Mouse (Mus musculus) intestine, embryonic 14.5 days (tissue): ENCODE data around the gene Mturn. TPM values are rescaled to one million over a fixed set of nuclear protein-coding genes. Genes with fewer than 3 reads are reported as not detected.

ENCODE experiments used
- ATAC-seq: fragments of 200-750 bp; cut with Nextera tagmentation; replicated peaks from 2 replicates; pipeline ENCODE4 v1.8.0; 2017; ENCODE audit warnings: low read depth, moderate number of reproducible peaks, moderate TSS enrichment, moderate library complexity; ENCODE audit not compliant: low FRiP score, low TSS enrichment
- DNase-seq: peaks from one replicate; pipeline ENCODE4 v3.0.0-alpha.2; 2018; ENCODE audit warnings: low spot score
- H3K27ac ChIP-seq: fragments of 300-500 bp; sonication (generic); 2 replicates; pipeline ENCODE4 v1.5.1; 2014; ENCODE audit warnings: low read depth, mild to moderate bottlenecking, control low read depth
- H3K27me3 ChIP-seq: fragments of 300-500 bp; sonication (generic); replicated peaks from 2 replicates; pipeline ENCODE4 v1.6.1; 2014; ENCODE audit warnings: low read length, control low read depth; ENCODE audit not compliant: control insufficient read depth, insufficient read depth
- H3K36me3 ChIP-seq: fragments of 300-500 bp; sonication (generic); 2 replicates; pipeline ENCODE4 v1.6.1; 2014; ENCODE audit warnings: low read length, control low read depth; ENCODE audit not compliant: control insufficient read depth, insufficient read depth
- H3K4me1 ChIP-seq: fragments of 300-500 bp; sonication (generic); replicated peaks from 2 replicates; pipeline ENCODE4 v1.6.1; 2014; ENCODE audit warnings: low read length, control low read depth, mixed read lengths; ENCODE audit not compliant: control insufficient read depth, insufficient read depth
- H3K4me2 ChIP-seq: fragments of 300-500 bp; sonication (generic); 2 replicates; pipeline ENCODE4 v1.6.1; 2014; ENCODE audit warnings: low read length
- H3K4me3 ChIP-seq: fragments of 300-500 bp; sonication (generic); 2 replicates; pipeline ENCODE4 v1.5.1; 2014; ENCODE audit warnings: low read depth, low read length, control low read depth, mixed read lengths
- H3K9ac ChIP-seq: fragments of 300-500 bp; sonication (generic); 2 replicates; pipeline ENCODE4 v1.6.1; 2014; ENCODE audit warnings: mild to moderate bottlenecking, low read length
- H3K9me3 ChIP-seq: fragments of 300-500 bp; sonication (generic); 2 replicates; pipeline ENCODE4 v1.6.1; 2016; ENCODE audit warnings: low read length, control low read depth; ENCODE audit not compliant: control insufficient read depth
- WGBS: fragments of 180-500 bp; shearing (Covaris S2); extraction: QIAGEN DNeasy Blood & Tissue Kit; methylation state at CpG from one replicate; pipeline ENCODE4 v1.1.7; 2014; 5-methylcytosine and 5-hydroxymethylcytosine counted together
- polyA plus RNA-seq: library from polyadenylated mRNA; unstranded; fragments of >200 nt; fragmentation: Nextera tagmentation; extraction: Ambion mirVana; gene quantifications from 2 replicates; pipeline ENCODE4 v1.2.1, GENCODE M21; 2014

Mturn gene
- polyA plus RNA-seq = 9.9 and 10.4 TPM in 2 replicates

GRCm38 (mm10) chr6:54680891-54681745, at the start of gene Mturn:
Mturn (plus strand) TSS chr6:54681624.
- H3K9me3 ChIP-seq = no peaks in the 10 kb centered on the region
- H3K4me1 ChIP-seq = peaks cover 6% of the 10 kb centered on the region
- peak within 1 kb of the TSS; percentile 75 for H3K4me3 ChIP-seq
- ATAC-seq (peak; percentile 99), DNase-seq (peak; percentile 98)
- 3% methylated on average over 39 of the region's 48 CpGs for WGBS
- H3K36me3 ChIP-seq = no peaks in the 10 kb centered on the region
- 0 out of 2 replicates have a peak within 1 kb of the TSS, but pooled peaks have one; percentile 34 for H3K27ac ChIP-seq
- peak within 1 kb of the TSS; percentile 91 for H3K4me2 ChIP-seq
- peak within 1 kb of the TSS; percentile 49 for H3K9ac ChIP-seq
- H3K27me3 ChIP-seq = peaks cover 19% of the 10 kb centered on the region; the same call in 1 of the 2 replicates

- peaks cover 27% of the 10 kb centered on the region for H3K36me3 ChIP-seq
- H3K4me1 ChIP-seq = no peaks in the 10 kb centered on the region
- no peak overlapping the region for H3K9ac ChIP-seq
- H3K27me3 ChIP-seq = no peaks in the 10 kb centered on the region
- no peak for ATAC-seq
- no peak for DNase-seq
- WGBS = 95% methylated on average over 3 of the region's 3 CpGs
- H3K4me3 ChIP-seq = no peak overlapping the region
- H3K9me3 ChIP-seq = no peaks in the 10 kb centered on the region
- H3K27ac ChIP-seq = no peak overlapping the region
- H3K4me2 ChIP-seq = no peak overlapping the region
Observed at GRCm38 (mm10) chr6:54639877-54640276, 41.5 kb upstream of the Mturn start.

GRCm38 (mm10) chr6:54641953-54642352, 39.5 kb upstream of the Mturn start:
- 92% methylated on average over 2 of the region's 2 CpGs for WGBS
- H3K36me3 ChIP-seq = peaks cover 17% of the 10 kb centered on the region; the same call in 1 of the 2 replicates
- H3K4me3 ChIP-seq = no peak overlapping the region
- DNase-seq (no peak), ATAC-seq (no peak)
- H3K4me2 ChIP-seq = no peak overlapping the region
- no peak overlapping the region for H3K27ac ChIP-seq
- H3K27me3 ChIP-seq = no peaks in the 10 kb centered on the region
- H3K9me3 ChIP-seq = no peaks in the 10 kb centered on the region
- no peaks in the 10 kb centered on the region for H3K4me1 ChIP-seq
- no peak overlapping the region for H3K9ac ChIP-seq

- ATAC-seq = no peak
Observed at GRCm38 (mm10) chr6:54643181-54643580, 38.2 kb upstream of the Mturn start.

GRCm38 (mm10) chr6:54655471-54656095, 25.8 kb upstream of the Mturn start:
- DNase-seq = no peak
- 68% methylated on average over 11 of the region's 11 CpGs for WGBS
- no peaks in the 10 kb centered on the region for H3K9me3 ChIP-seq

More at GRCm38 (mm10) chr6:54643181-54643580, 38.2 kb upstream of the Mturn start:
- H3K9me3 ChIP-seq = no peaks in the 10 kb centered on the region
- no peaks in the 10 kb centered on the region for H3K27me3 ChIP-seq
- H3K27ac ChIP-seq = no peak overlapping the region
- peaks cover 17% of the 10 kb centered on the region; the same call in 1 of the 2 replicates for H3K36me3 ChIP-seq
- H3K9ac ChIP-seq = no peak overlapping the region
- no peak for DNase-seq
- H3K4me1 ChIP-seq = no peaks in the 10 kb centered on the region
- H3K4me3 ChIP-seq = no peak overlapping the region
- no peak overlapping the region for H3K4me2 ChIP-seq
- 79% methylated on average over 4 of the region's 4 CpGs for whole genome bisulfite sequencing

GRCm38 (mm10) chr6:54657861-54658260, 23.6 kb upstream of the Mturn start:
- H3K27ac ChIP-seq = no peak overlapping the region
- no peaks in the 10 kb centered on the region for H3K4me1 ChIP-seq
- DNase-seq (no peak), ATAC-seq (no peak)
- H3K9ac ChIP-seq = no peak overlapping the region
- WGBS = 71% methylated on average over 6 of the region's 6 CpGs
- no peaks in the 10 kb centered on the region for H3K36me3 ChIP-seq
- H3K9me3 ChIP-seq = no peaks in the 10 kb centered on the region
- no peaks in the 10 kb centered on the region for H3K27me3 ChIP-seq
- H3K4me3 ChIP-seq = no peak overlapping the region
- no peak overlapping the region for H3K4me2 ChIP-seq

More at GRCm38 (mm10) chr6:54655471-54656095, 25.8 kb upstream of the Mturn start:
- Histone ChIP-seq H3K27me3 (no peaks in the 10 kb centered on the region), H3K36me3 (no peaks in the 10 kb centered on the region), H3K27ac (no peak overlapping the region), H3K9ac (no peak overlapping the region), H3K4me3 (no peak overlapping the region), H3K4me2 (no peak overlapping the region), H3K4me1 (0 out of 2 replicates have a peak, but pooled peaks cover 7% of the 10 kb centered on the region)
- ATAC-seq = no peak

- no peak for ATAC-seq
- H3K4me3 ChIP-seq = no peak overlapping the region
- WGBS = 90% methylated on average over 6 of the region's 6 CpGs
Observed at GRCm38 (mm10) chr6:54669868-54670267, 11.6 kb upstream of the Mturn start.

GRCm38 (mm10) chr6:54672901-54673300, 8.5 kb upstream of the Mturn start:
- Histone ChIP-seq H3K27me3 (no peaks in the 10 kb centered on the region), H3K9ac (no peak overlapping the region), H3K4me3 (no peak overlapping the region), H3K4me2 (no peak overlapping the region), H3K4me1 (no peaks in the 10 kb centered on the region), H3K9me3 (0 out of 2 replicates have a peak, but pooled peaks cover 3% of the 10 kb centered on the region), H3K27ac (no peak overlapping the region), H3K36me3 (no peaks in the 10 kb centered on the region)
- no peak for DNase-seq
- WGBS = 59% methylated on average over 5 of the region's 5 CpGs
- no peak for ATAC-seq

More at GRCm38 (mm10) chr6:54669868-54670267, 11.6 kb upstream of the Mturn start:
- DNase-seq = no peak
- Histone ChIP-seq H3K4me2 (no peak overlapping the region), H3K4me1 (no peaks in the 10 kb centered on the region), H3K27ac (no peak overlapping the region), H3K9ac (no peak overlapping the region), H3K36me3 (no peaks in the 10 kb centered on the region), H3K9me3 (0 out of 2 replicates have a peak, but pooled peaks cover 3% of the 10 kb centered on the region), H3K27me3 (no peaks in the 10 kb centered on the region)
